Mouse (Mus musculus): ENCODE results near the gene Rabgef1. TPM values are rescaled to one million over a fixed set of nuclear protein-coding genes. Genes with fewer than 3 reads are reported as not detected.

Rabgef1 gene
- polyA plus RNA-seq (2014; fragmentation: Illumina TruSeq; extraction: RNeasy Lipid Tissue Mini Kit (QIAGEN cat#74804); ENCODE audit: low replicate concordance): 19.2 TPM

GRCm38 (mm10) chr5:130171423-130171954, at the start of gene Rabgef1:
Rabgef1 (plus strand) TSS chr5:130171798.

GRCm38 (mm10) chr5:130144334-130145312, 27.0 kb upstream of the Rabgef1 start, which contains the start of gene Kctd7:
Kctd7 (plus strand) TSS chr5:130144861.

DNA sequence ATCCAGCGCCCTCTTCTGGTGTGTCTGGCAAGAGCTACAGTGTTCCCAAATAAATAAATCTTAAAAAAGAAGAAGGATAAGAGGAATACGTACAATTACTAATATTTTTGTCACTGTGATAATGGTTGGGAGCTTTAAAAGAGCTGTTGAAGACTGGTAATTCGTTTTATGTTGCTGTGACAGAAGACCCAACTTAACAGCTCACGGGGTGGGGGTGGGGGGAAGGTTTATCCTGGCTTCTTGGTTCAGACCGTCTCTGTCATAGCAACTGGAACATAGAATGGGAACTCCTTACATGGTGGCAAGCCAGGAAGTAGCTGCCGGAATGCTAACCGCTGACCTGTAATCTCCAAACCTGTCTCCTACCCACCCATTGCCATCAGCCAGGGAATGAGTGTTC, 45.2 kb downstream of the Rabgef1 start, which contains the start of gene Tmem248:
Gene Tmem248, plus strand, starts transcription at position 301 of the 400 bp plus-strand sequence.

DNA sequence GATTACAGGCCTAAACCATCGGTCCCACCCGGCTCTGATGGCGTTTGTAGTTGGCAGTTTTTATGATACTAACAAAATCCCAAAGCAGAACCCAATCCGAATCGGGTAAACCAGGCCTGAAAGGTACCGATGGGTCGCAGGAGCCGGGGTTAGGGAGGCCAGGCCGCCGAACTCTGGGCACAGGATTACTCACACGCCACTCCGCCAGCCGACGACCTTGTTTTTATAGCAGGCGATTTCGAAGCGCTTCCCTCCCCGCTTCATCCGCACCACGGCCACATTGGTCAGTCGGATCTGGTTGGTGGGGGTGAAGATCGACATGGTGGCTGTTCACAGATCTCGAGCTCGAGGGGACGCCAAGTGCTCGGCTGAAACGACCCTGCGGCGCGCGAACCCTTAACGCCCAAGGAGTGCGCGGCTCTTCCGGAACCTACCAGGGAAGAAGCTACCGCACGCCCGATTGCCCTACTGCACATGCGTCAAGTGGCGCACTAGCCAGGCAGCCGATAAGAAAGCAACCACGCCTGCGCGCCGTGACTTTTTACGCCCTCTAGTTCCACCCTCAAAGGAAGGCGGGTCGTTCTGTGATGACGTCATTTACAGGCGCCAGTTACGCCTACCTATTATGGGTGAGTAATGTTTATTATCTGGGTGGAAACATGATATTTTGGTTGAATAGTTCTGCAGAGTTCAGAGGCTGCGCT, 83.6 kb downstream of the Rabgef1 start, which contains the start of the genes Sbds and Tyw1:
Gene Sbds, minus strand, starts transcription at position 514 of the 704 bp plus-strand sequence.
Gene Tyw1, plus strand, starts transcription at position 603 of the 704 bp plus-strand sequence.

Other genes with a start within 250 kb of the Rabgef1 start
- gene Vkorc1l1, start 229.8 kb upstream of the Rabgef1 start, polyA plus RNA-seq (2014; fragmentation: Illumina TruSeq; extraction: RNeasy Lipid Tissue Mini Kit (QIAGEN cat#74804); ENCODE audit: low replicate concordance): 70.7 TPM
- gene Gusb, start 168.7 kb upstream of the Rabgef1 start, polyA plus RNA-seq (2014; fragmentation: Illumina TruSeq; extraction: RNeasy Lipid Tissue Mini Kit (QIAGEN cat#74804); ENCODE audit: low replicate concordance): 9.5 TPM
- 2.0 TPM for gene Asl, start 142.6 kb upstream of the Rabgef1 start, polyA plus RNA-seq (2014; fragmentation: Illumina TruSeq; extraction: RNeasy Lipid Tissue Mini Kit (QIAGEN cat#74804); ENCODE audit: low replicate concordance)
- 8.9 TPM for gene Crcp, start 142.5 kb upstream of the Rabgef1 start, polyA plus RNA-seq (2014; fragmentation: Illumina TruSeq; extraction: RNeasy Lipid Tissue Mini Kit (QIAGEN cat#74804); ENCODE audit: low replicate concordance)
- 6.3 TPM for gene Tpst1, start 98.5 kb upstream of the Rabgef1 start, polyA plus RNA-seq (2014; fragmentation: Illumina TruSeq; extraction: RNeasy Lipid Tissue Mini Kit (QIAGEN cat#74804); ENCODE audit: low replicate concordance)
- 0.33 TPM for gene Kctd7, start 26.9 kb upstream of the Rabgef1 start, polyA plus RNA-seq (2014; fragmentation: Illumina TruSeq; extraction: RNeasy Lipid Tissue Mini Kit (QIAGEN cat#74804); ENCODE audit: low replicate concordance)
- 21.0 TPM for gene Tmem248, start 45.3 kb downstream of the Rabgef1 start, polyA plus RNA-seq (2014; fragmentation: Illumina TruSeq; extraction: RNeasy Lipid Tissue Mini Kit (QIAGEN cat#74804); ENCODE audit: low replicate concordance)
- gene Sbds, start 83.7 kb downstream of the Rabgef1 start, polyA plus RNA-seq (2014; fragmentation: Illumina TruSeq; extraction: RNeasy Lipid Tissue Mini Kit (QIAGEN cat#74804); ENCODE audit: low replicate concordance): 101 TPM
- 1.1 TPM for gene Tyw1, start 83.8 kb downstream of the Rabgef1 start, polyA plus RNA-seq (2014; fragmentation: Illumina TruSeq; extraction: RNeasy Lipid Tissue Mini Kit (QIAGEN cat#74804); ENCODE audit: low replicate concordance)
- gene Caln1, start 197.7 kb downstream of the Rabgef1 start, polyA plus RNA-seq (2014; fragmentation: Illumina TruSeq; extraction: RNeasy Lipid Tissue Mini Kit (QIAGEN cat#74804); ENCODE audit: low replicate concordance): not detected
- gene A330070K13Rik, start 212.8 kb downstream of the Rabgef1 start, polyA plus RNA-seq (2014; fragmentation: Illumina TruSeq; extraction: RNeasy Lipid Tissue Mini Kit (QIAGEN cat#74804); ENCODE audit: low replicate concordance): not detected